Mouse (Mus musculus) E14TG2a.4 (cell line): ENCODE results near the gene Cpm.

Experiments
- H3K27me3 ChIP-seq: 2 replicates; pipeline ENCODE4 v1.6.1; 2014; ENCODE audit warnings: low read length, control low read depth; ENCODE audit not compliant: insufficient read depth
- H3K36me3 ChIP-seq: 2 replicates; pipeline ENCODE4 v1.6.1; 2014; ENCODE audit warnings: low read length, control low read depth; ENCODE audit not compliant: insufficient read depth
- H3K4me1 ChIP-seq: replicated peaks from 2 replicates; pipeline ENCODE4 v1.6.1; 2014; ENCODE audit warnings: low read depth, low read length, control low read depth
- H3K4me3 ChIP-seq: replicated peaks from 2 replicates; pipeline ENCODE4 v1.5.1; 2014; ENCODE audit warnings: mild to moderate bottlenecking, low read length
- H3K9me3 ChIP-seq: 2 replicates; pipeline ENCODE4 v1.6.1; 2014; ENCODE audit warnings: low read length, control low read depth
- CTCF ChIP-seq: conservative IDR thresholded peaks from 2 replicates; pipeline ENCODE4 v1.5.1; 2014; ENCODE audit warnings: low read length
- NANOG ChIP-seq: IDR thresholded peaks from 2 replicates; pipeline ENCODE4 v1.6.1; 2014; ENCODE audit warnings: borderline replicate concordance, low read length, mixed read lengths
- POU5F1 ChIP-seq: IDR thresholded peaks from 2 replicates; pipeline ENCODE4 v1.6.1; 2014; ENCODE audit warnings: low read length, borderline replicate concordance

Gene Cpm

GRCm38 (mm10) chr10:117591766-117592165 is 37.5 kb upstream of the Cpm start:
- TF ChIP-seq POU5F1 (no peak), CTCF (no peak), NANOG (no peak)
- Histone ChIP-seq H3K4me3 (no peak overlapping the region), H3K36me3 (no peaks in the 10 kb centered on the region), H3K27me3 (peaks cover 29% of the 10 kb centered on the region), H3K4me1 (peaks cover 19% of the 10 kb centered on the region), H3K9me3 (no peaks in the 10 kb centered on the region)

DNA sequence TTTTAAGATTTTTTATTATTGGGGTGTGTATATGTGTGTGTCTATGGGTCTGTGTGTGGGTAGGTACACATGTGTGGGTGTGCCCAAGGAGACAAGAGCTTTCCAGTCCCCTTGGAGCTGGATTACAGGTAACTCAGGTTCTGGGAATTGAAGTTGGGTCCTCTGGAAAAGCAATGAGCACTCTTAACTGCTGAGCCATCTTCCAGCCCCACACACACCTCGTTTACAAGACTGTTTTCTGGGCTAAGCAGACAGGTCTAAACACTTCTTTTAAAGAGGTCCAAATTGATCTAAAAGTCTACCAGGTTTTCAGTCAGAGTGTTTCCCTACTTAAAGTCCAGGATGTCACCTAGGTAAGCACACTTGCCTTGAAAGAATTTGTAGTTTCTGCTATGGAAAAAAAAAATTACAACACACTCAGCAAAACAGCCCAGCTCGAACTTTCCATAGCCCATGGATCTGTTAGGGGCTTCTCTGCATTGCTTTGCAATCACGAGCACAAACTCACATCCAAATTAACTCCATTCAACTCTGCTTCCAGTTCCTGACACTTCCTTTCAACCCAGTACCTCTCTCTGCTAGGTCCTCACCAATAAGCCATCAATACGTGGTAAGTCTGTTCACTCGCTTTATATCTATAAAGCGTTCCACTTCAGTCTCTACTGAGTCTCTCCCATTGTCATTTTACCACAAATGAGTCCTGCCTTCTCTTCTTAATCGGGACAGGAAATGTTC is 36.8 kb upstream of the Cpm start:
- no peaks in the 10 kb centered on the region for H3K36me3 ChIP-seq
- peaks cover 29% of the 10 kb centered on the region for H3K27me3 ChIP-seq
- no peak for TF ChIP-seq NANOG
- TF ChIP-seq POU5F1: no peak
- TF ChIP-seq CTCF: no peak
- H3K9me3 ChIP-seq: no peaks in the 10 kb centered on the region
- H3K4me1 ChIP-seq: peaks cover 19% of the 10 kb centered on the region
- H3K4me3 ChIP-seq: no peak overlapping the region

DNA sequence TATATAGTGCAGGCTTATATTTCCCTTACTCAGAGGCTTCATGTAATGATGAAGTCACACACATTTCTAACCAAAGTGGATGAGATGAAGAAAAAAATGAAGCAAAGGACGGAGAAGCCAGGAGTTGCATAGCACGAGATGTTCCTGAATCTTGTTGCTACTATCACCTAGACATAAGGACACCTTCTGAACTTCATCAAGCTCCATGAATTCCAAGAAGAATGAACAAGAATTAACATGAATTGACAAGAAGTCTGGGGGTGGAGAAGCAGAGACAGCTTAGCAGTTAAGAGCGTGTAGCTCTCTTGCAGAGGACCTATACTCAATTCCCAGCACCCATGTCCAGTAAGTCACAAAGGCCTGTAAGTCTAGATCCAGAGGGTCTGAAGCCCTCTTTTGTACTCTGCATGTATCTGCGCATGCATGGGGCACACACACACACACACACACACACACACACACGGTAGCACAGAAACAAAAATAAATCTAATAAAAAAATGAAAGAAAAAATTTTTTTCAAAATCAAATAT is 36.2 kb upstream of the Cpm start:
- TF ChIP-seq CTCF (no peak), NANOG (no peak), POU5F1 (no peak)
- Histone ChIP-seq H3K9me3 (no peaks in the 10 kb centered on the region), H3K36me3 (no peaks in the 10 kb centered on the region), H3K4me1 (peaks cover 19% of the 10 kb centered on the region), H3K4me3 (no peak overlapping the region), H3K27me3 (peaks cover 29% of the 10 kb centered on the region)

DNA sequence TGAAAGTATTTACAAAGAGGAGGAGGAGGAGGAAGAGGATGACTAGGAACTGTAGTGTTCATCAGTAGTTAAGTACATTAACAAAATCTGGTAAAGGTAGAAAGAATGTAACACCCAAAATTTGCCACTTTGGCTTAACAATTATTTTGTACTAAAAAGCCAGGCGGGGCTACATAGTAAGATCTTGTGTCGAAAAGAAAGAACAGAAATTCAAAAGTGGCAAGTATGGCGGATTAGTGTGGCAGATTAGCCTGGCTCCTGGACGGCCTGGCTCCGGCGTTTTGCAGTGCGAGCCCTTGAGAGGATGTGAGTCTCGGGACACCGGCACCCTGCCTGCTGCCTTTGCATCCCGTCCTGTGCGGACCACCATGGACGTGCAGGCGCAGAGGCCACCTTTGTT is 35.4 kb upstream of the Cpm start:
- no peaks in the 10 kb centered on the region for H3K36me3 ChIP-seq
- peaks cover 29% of the 10 kb centered on the region for H3K27me3 ChIP-seq
- peaks cover 19% of the 10 kb centered on the region for H3K4me1 ChIP-seq
- TF ChIP-seq NANOG (no peak), POU5F1 (no peak), CTCF (no peak)
- H3K4me3 ChIP-seq: no peak overlapping the region
- no peaks in the 10 kb centered on the region for H3K9me3 ChIP-seq

DNA sequence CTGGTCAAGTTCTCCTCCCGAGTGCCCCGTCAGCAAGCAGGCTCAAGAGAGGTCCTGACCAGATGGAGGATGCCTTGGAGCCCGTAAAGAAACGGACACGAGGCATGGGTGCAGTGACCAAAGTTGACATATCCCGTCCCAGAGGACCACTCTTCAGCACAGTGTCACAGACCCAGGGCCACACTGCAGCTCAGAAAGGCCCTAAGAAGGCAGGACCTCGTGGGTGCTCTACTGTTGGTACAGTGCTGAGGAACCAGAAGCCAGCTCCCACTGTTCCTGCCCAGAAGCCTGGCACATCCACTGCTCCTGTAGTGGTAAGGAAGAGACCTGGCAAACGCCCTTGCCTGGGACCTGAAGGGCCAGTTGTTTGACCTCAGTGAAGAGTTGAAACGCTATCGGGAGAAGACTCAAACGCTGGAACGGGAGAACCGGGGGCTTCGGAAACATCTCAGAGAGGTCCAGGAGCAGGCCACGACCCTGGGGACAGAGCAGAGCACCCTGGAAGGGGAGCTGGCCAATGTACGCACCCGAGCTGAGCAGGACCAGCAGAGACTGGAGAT is 34.9 kb upstream of the Cpm start:
- peaks cover 29% of the 10 kb centered on the region for H3K27me3 ChIP-seq
- H3K4me3 ChIP-seq: no peak overlapping the region
- no peaks in the 10 kb centered on the region for H3K9me3 ChIP-seq
- H3K4me1 ChIP-seq: peaks cover 19% of the 10 kb centered on the region
- no peaks in the 10 kb centered on the region for H3K36me3 ChIP-seq
- TF ChIP-seq CTCF (no peak), POU5F1 (no peak), NANOG (no peak)

DNA sequence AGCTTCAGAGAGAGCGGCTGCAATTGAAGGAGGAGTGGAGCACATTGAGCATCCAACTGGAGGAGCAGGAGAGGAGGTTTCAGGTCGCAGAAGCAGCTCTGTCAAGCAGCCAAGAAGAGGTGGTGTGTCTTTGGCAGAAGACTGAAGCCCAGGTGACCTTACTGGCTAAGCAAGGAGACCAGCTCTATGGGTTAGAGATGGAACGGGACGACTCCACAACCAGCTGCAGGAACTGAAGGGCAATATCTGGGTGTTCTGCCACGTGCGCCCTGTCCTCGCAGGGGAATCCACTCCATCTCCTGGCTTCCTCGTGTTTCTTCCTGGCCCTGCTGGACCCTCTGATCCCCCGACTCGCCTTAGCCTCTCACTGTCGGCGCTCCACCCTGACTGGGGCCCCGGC is 34.4 kb upstream of the Cpm start:
- H3K4me1 ChIP-seq: peaks cover 19% of the 10 kb centered on the region
- no peak overlapping the region; the same call in 1 of the 2 replicates for H3K4me3 ChIP-seq
- H3K9me3 ChIP-seq: no peaks in the 10 kb centered on the region
- no peaks in the 10 kb centered on the region for H3K36me3 ChIP-seq
- no peak for TF ChIP-seq POU5F1
- no peak for TF ChIP-seq CTCF
- no peak for TF ChIP-seq NANOG
- peaks cover 25% of the 10 kb centered on the region for H3K27me3 ChIP-seq

DNA sequence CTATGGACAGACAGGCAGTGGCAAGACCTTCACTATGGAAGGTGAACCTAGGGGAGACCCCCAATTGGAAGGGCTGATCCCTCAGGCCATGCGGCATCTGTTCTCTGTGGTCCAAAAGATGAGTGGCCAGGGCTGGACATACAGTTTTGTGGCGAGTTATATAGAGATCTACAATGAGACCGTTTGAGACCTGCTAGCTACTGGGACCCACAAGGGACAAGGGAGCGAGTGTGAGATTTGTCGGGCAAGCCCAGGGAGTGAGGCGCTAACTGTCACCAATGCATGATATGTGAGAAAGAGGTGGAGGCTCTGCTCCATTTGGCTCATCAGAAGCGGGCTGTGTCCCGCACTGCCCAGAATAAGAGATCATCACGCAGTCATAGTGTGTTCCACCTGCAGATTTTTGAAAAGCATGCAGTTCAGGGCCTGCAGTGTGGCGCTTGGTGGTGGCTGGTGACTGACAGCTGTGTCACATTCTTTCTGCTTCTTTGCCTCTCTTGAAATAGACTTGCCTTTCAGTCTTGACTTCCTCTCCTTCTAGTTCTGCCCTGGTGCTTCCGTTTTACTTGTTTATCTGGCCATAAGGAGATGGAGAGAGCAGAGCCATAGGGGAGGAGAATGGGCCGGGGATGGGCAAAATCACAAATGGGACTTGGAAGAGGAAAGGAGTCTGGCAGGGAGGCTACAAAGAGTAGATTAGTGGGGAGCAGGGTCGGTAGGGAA is 33.7 kb upstream of the Cpm start:
- Histone ChIP-seq H3K4me1 (peaks cover 19% of the 10 kb centered on the region), H3K27me3 (peaks cover 23% of the 10 kb centered on the region), H3K4me3 (no peak overlapping the region; the same call in 1 of the 2 replicates), H3K9me3 (no peaks in the 10 kb centered on the region), H3K36me3 (no peaks in the 10 kb centered on the region)
- TF ChIP-seq NANOG: no peak
- TF ChIP-seq POU5F1: no peak
- no peak for TF ChIP-seq CTCF

GRCm38 (mm10) chr10:117596165-117596735 is 33.0 kb upstream of the Cpm start:
- H3K36me3 ChIP-seq: no peaks in the 10 kb centered on the region
- H3K27me3 ChIP-seq: peaks cover 23% of the 10 kb centered on the region
- TF ChIP-seq POU5F1 (no peak), CTCF (no peak), NANOG (no peak)
- H3K4me1 ChIP-seq: peaks cover 19% of the 10 kb centered on the region
- H3K4me3 ChIP-seq: no peak overlapping the region
- no peaks in the 10 kb centered on the region for H3K9me3 ChIP-seq
